Mouse (Mus musculus): ENCODE results near the gene Emilin1.

DNA sequence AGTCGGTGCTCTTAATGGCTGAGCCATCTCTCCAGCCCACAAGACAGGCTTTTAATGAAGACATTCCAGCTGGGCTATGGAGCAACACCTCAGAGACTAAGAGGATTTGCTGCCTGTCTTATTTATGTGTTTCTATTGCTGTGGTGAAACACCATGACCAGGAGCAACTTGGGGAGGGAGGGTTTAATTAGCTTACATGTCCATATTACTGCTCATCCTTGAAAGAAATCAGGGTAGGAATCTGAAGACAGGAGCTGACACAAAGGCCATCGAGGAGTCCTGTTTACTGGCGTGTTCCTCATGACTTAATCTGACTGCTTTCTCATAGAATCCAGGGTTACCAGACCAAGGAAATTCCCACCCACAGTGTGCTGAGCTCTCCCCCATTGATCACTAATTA lies 50.7 kb downstream of the Emilin1 start:
- TF ChIP-seq GATA1 (IDR thresholded peaks at IDR 0.05; ENCODE audit: borderline replicate concordance, low read length) (no peak), FLI1 (IDR thresholded peaks at IDR 0.05; ENCODE audit: low read length) (no peak)

Data from megakaryocyte, embryonic 14.5 days (primary cell).